ENCODE assay signal across 7 mouse cellular contexts in genomic region chr5:24985434-24986176, GRCm38 (mm10).
DNase-seq lines count a peak whose midpoint lies in the region; ATAC-seq and TF ChIP-seq lines count a peak whose summit lies in the region.

No protein-coding gene starts in this region.

- peak; percentile 40; the same call in 1 of the 2 replicates for TF ChIP-seq POLR2A in cerebellum, adult 2 months (IDR thresholded peaks at IDR 0.05; ENCODE audit: borderline replicate concordance, insufficient read depth, low read length)
- no peak for TF ChIP-seq POLR2A in kidney, adult 2 months (IDR thresholded peaks at IDR 0.05; ENCODE audit: low read depth, low read length)

- 34% methylated on average over 11 of the region's 11 CpGs for WGBS in cerebellum, adult 2 months
- 41% methylated on average over 11 of the region's 11 CpGs for WGBS in heart, embryonic 13.5 days
- WGBS in kidney, adult 2 months, result 76% methylated on average over 11 of the region's 11 CpGs

- peaks cover 2% of the 10 kb centered on the region; the same call in 1 of the 2 replicates for H3K36me3 ChIP-seq in heart, embryonic 13.5 days
- H3K36me3 ChIP-seq in kidney, adult 2 months (ENCODE audit: control insufficient read depth, insufficient read depth, low read length), result no peaks in the 10 kb centered on the region

- peak; percentile 28 for ATAC-seq in cerebellum, adult (ENCODE audit: insufficient number of reproducible peaks, low FRiP score, low TSS enrichment)
- no peak for ATAC-seq in heart, embryonic 13.5 days (ENCODE audit: extremely low read depth, insufficient number of reproducible peaks, low FRiP score, low TSS enrichment)
- ATAC-seq in megakaryocyte, adult 5-6 weeks (ENCODE audit: poor library complexity, severe bottlenecking), result no peak

- H3K27ac ChIP-seq in cerebellum, adult 2 months (ENCODE audit: insufficient read depth, low read length), result peak overlapping the region; percentile 99
- H3K27ac ChIP-seq in heart, embryonic 13.5 days (replicated peaks), result peak overlapping the region; percentile 95
- H3K27ac ChIP-seq in left cerebral cortex, adult 2 months, result peak overlapping the region; percentile 95
- H3K27ac ChIP-seq in kidney, adult 2 months (ENCODE audit: insufficient read depth, low read depth, low read length), result no peak overlapping the region

- peak overlapping the region; percentile 56 for H3K4me3 ChIP-seq in cerebellum, adult 2 months (replicated peaks; ENCODE audit: insufficient read depth, low read depth, low read length)
- peak overlapping the region; percentile 48 for H3K4me3 ChIP-seq in heart, embryonic 13.5 days
- peak overlapping the region; percentile 31 for H3K4me3 ChIP-seq in left cerebral cortex, adult 2 months
- no peak overlapping the region for H3K4me3 ChIP-seq in kidney, adult 2 months (ENCODE audit: insufficient read depth, low read depth, low read length)

- peak overlapping the region; percentile 78 for H3K9ac ChIP-seq in heart, embryonic 13.5 days

- no peaks in the 10 kb centered on the region for H3K9me3 ChIP-seq in heart, embryonic 13.5 days

- no peak for TF ChIP-seq CTCF in cerebellum, adult 2 months (IDR thresholded peaks at IDR 0.05; ENCODE audit: borderline replicate concordance, insufficient read depth, low read depth, low read length)
- no peak for TF ChIP-seq CTCF in left cerebral cortex, adult 2 months (IDR thresholded peaks at IDR 0.05)
- no peak for TF ChIP-seq CTCF in kidney, adult 2 months (conservative IDR thresholded peaks at IDR 0.05; ENCODE audit: insufficient read depth, insufficient read length, low read depth, low read length)

- peak overlapping the region; percentile 68 for H3K4me2 ChIP-seq in heart, embryonic 13.5 days

- H3K4me1 ChIP-seq in cerebellum, adult 2 months (ENCODE audit: control insufficient read depth, insufficient read depth, low read length), result peaks cover 53% of the 10 kb centered on the region
- H3K4me1 ChIP-seq in heart, embryonic 13.5 days, result peaks cover 85% of the 10 kb centered on the region
- H3K4me1 ChIP-seq in kidney, adult 2 months (ENCODE audit: control insufficient read depth, insufficient read depth, low read length), result peaks cover 5% of the 10 kb centered on the region

- DNase-seq in cerebellum, adult 2 months, result peak; percentile 77 to 81
- peak; percentile 66 to 76 for DNase-seq in left cerebral cortex, adult 2 months (ENCODE audit: extremely low spot score in 1 of 2, low spot score in 2 of 2)
- DNase-seq in right cerebral cortex, postnatal 4 days, result peak; percentile 68
- no peak for DNase-seq in kidney, adult 2 months

- intact Hi-C loops in left cerebral cortex, adult 2 months (cut with DNase I), result loop anchor here (5.0 kb wide), 1 partner anchor 78 kb away; no protein-coding TSS in a partner anchor

- no peaks in the 10 kb centered on the region for H3K27me3 ChIP-seq in cerebellum, adult 2 months (ENCODE audit: control insufficient read depth, insufficient read depth, low read length)
- no peaks in the 10 kb centered on the region; the same call in 1 of the 2 replicates for H3K27me3 ChIP-seq in heart, embryonic 13.5 days (replicated peaks)
- H3K27me3 ChIP-seq in kidney, adult 2 months (replicated peaks; ENCODE audit: control insufficient read depth, insufficient read depth, low read length), result no peaks in the 10 kb centered on the region
